Mouse (Mus musculus) forebrain, embryonic 14.5 days (tissue): Measurements from ENCODE around the gene Gm21972. TPM values are rescaled to one million over a fixed set of nuclear protein-coding genes. Genes with fewer than 3 reads are reported as not detected.

Experiments used
- ATAC-seq: fragments of 200-750 bp; cut with Nextera tagmentation; 2 replicates; pipeline ENCODE4 v1.8.0; 2017; ENCODE audit warnings: mild to moderate bottlenecking, moderate library complexity
- DNase-seq: peaks from one replicate; pipeline ENCODE4 v3.0.0-alpha.2; 2015; ENCODE audit warnings: low spot score
- H3K27ac ChIP-seq: fragments of 300-500 bp; sonication (generic); 2 replicates; pipeline ENCODE4 v1.5.1; 2014; ENCODE audit warnings: low read depth, mild to moderate bottlenecking, control low read depth, low read length, moderate library complexity
- H3K27me3 ChIP-seq: fragments of 300-500 bp; sonication (generic); replicated peaks from 2 replicates; pipeline ENCODE4 v1.6.1; 2014; ENCODE audit warnings: low read length, control low read depth, mixed read lengths; ENCODE audit not compliant: control insufficient read depth, insufficient read depth
- H3K36me3 ChIP-seq: fragments of 300-500 bp; sonication (generic); 2 replicates; pipeline ENCODE4 v1.6.1; 2014; ENCODE audit warnings: low read length, control low read depth; ENCODE audit not compliant: control insufficient read depth, insufficient read depth
- H3K4me1 ChIP-seq: fragments of 300-500 bp; sonication (generic); 2 replicates; pipeline ENCODE4 v1.6.1; 2014; ENCODE audit warnings: antibody characterized with exemption, low read length, control low read depth; ENCODE audit not compliant: control insufficient read depth, insufficient read depth
- H3K4me2 ChIP-seq: fragments of 300-500 bp; sonication (generic); 2 replicates; pipeline ENCODE4 v1.6.1; 2014; ENCODE audit warnings: mild to moderate bottlenecking, control low read depth, low read length
- H3K4me3 ChIP-seq: fragments of 300-500 bp; sonication (generic); 2 replicates; pipeline ENCODE4 v1.5.1; 2014; ENCODE audit warnings: low read depth, low read length, control low read depth
- H3K9ac ChIP-seq: fragments of 300-500 bp; sonication (generic); 2 replicates; pipeline ENCODE4 v1.6.1; 2014; ENCODE audit warnings: mild to moderate bottlenecking, low read length, control low read depth, moderate library complexity
- H3K9me3 ChIP-seq: fragments of 300-500 bp; sonication (generic); replicated peaks from 2 replicates; pipeline ENCODE4 v1.6.1; 2016; ENCODE audit warnings: low read length, control low read depth, mixed read lengths; ENCODE audit not compliant: control insufficient read depth
- WGBS: fragments of 180-500 bp; shearing (Covaris S2); extraction: QIAGEN DNeasy Blood & Tissue Kit; methylation state at CpG from one replicate; pipeline ENCODE4 v1.1.7; 2014; 5-methylcytosine and 5-hydroxymethylcytosine counted together
- polyA plus RNA-seq: library from polyadenylated mRNA; unstranded; fragments of >200 nt; fragmentation: Nextera tagmentation; extraction: Ambion mirVana; gene quantifications from 2 replicates; pipeline ENCODE4 v1.2.1, GENCODE M21; 2014

The Gm21972 gene
- polyA plus RNA-seq, 1 experiment from 2014 or later = 1.1 TPM

DNA sequence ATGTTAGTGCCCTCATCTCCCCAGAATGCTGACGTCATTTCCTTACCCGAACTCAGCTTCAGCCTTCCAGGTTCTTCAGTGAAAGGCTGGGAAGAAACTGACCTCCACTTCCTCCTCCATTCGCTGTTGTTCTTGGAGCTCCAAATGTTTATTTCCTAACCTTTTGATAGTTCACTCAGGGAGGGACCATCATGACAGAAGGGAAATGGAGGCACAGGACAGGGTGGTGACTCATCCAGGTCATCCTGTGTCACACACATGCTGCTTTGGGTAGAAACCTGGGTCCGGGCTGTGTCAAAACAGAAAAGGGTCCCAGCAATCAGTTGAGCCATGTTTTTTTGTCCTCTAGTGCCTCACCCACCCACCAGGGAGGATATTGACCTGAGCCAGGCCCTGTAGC, 9.7 kb downstream of the Gm21972 start:
- H3K27ac ChIP-seq = no peak overlapping the region
- no peak overlapping the region for H3K9ac ChIP-seq
- H3K9me3 ChIP-seq = no peaks in the 10 kb centered on the region
- 87% methylated on average over 4 of the region's 4 CpGs for WGBS
- no peaks in the 10 kb centered on the region for H3K4me1 ChIP-seq
- DNase-seq = no peak
- H3K4me3 ChIP-seq = no peak overlapping the region
- ATAC-seq = no peak
- peaks cover 33% of the 10 kb centered on the region for H3K36me3 ChIP-seq
- H3K27me3 ChIP-seq = no peaks in the 10 kb centered on the region
- no peak overlapping the region for H3K4me2 ChIP-seq

DNA sequence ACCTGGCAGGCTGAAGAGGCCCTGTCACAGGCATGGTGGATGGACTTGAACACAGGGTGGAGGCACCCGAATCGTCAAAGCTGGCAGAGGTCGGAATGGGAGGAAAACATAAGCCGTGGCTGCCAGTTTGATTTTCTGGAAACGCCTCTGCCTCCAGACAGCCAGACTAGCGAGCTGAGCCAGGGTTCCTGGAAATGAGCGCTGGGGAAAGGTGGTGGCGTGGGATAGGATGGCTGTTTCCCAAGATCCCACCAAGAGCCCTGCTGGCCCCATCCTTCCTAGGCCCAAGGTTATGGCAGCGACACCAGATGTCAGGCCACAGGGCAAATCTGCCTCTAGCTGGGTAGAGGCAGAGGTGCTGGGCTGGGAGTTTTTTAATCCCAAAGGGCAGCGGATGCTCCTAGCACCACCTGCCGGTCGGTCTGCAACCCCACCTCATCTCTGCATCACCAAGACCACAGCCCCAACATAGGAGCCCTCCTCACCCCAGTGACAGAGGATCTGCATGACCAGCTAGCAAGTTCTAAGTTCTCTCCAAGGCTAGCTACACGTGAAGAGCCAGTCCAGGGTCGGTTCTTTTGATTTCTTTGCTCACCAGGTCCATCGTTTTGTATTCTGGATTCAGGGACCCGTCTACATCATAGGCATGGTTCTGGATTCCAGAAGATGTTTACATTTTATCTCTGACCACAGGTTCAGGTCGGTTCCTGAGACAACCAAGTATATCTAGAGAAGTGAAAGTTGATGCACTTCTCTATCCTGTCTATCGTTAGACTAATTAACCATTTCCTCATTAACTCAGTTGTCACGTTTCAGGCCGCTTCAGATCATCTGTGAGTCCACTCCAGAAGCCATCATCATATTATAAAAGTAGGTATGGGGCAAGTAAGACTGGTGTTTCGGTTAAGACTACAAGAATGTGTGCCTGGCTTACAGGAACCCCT, 10.8 kb downstream of the Gm21972 start:
- Histone ChIP-seq H3K27ac (no peak overlapping the region), H3K4me3 (no peak overlapping the region), H3K9ac (no peak overlapping the region), H3K36me3 (peaks cover 22% of the 10 kb centered on the region), H3K4me1 (no peaks in the 10 kb centered on the region), H3K4me2 (no peak overlapping the region), H3K27me3 (no peaks in the 10 kb centered on the region), H3K9me3 (no peaks in the 10 kb centered on the region)
- WGBS = 76% methylated on average over 21 of the region's 21 CpGs
- no peak for ATAC-seq
- no peak for DNase-seq

DNA sequence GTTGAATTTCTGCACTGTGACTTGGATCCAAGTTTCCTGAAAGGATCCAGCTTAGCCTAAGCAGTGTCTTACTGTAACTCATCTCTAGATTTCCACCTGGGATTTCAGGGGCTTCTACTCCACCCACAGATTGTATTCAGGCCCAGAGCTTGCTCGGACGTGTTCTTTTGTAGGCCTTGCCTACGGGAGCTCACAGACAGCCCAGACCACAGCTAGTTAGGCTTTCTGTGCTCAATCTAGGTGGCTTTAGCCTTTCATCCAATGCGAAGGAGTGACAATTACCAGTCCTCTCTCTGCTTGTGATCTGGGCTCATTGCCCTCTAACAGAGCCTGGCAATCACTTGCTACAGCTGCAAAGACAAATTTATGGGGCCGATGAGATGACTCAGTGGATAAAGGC, 12.9 kb downstream of the Gm21972 start:
- WGBS = 85% methylated on average over 5 of the region's 5 CpGs
- no peak overlapping the region for H3K9ac ChIP-seq
- no peaks in the 10 kb centered on the region for H3K4me1 ChIP-seq
- H3K4me2 ChIP-seq = no peak overlapping the region
- ATAC-seq = no peak
- no peak overlapping the region for H3K4me3 ChIP-seq
- no peak overlapping the region for H3K27ac ChIP-seq
- no peak for DNase-seq
- no peaks in the 10 kb centered on the region for H3K27me3 ChIP-seq
- H3K36me3 ChIP-seq = peaks cover 7% of the 10 kb centered on the region
- no peaks in the 10 kb centered on the region for H3K9me3 ChIP-seq

DNA sequence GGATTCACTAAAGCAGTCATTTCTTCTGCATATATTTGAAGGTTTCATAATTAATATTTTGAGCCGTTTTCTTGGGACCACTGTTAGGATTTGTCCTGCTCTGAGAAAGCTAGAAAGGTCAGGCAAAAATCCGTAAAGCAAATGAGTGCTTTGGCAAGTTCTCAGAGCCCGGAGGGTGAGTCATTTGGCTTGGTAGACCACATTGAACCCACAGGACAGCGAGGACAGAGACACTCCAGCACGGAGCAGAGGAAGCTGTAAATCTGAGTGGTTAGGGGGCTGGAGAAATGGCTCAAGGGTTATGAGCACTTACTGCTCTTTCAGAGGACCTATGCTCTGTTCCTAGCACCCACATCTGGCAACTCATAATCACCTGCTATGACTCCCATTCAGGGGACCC, 14.1 kb downstream of the Gm21972 start:
- Histone ChIP-seq H3K4me1 (no peaks in the 10 kb centered on the region), H3K4me2 (no peak overlapping the region), H3K27ac (no peak overlapping the region), H3K9me3 (no peaks in the 10 kb centered on the region), H3K4me3 (no peak overlapping the region), H3K27me3 (no peaks in the 10 kb centered on the region), H3K36me3 (peaks cover 2% of the 10 kb centered on the region; the same call in 1 of the 2 replicates), H3K9ac (no peak overlapping the region)
- DNase-seq (no peak), ATAC-seq (no peak)
- WGBS = 85% methylated on average over 5 of the region's 5 CpGs

DNA sequence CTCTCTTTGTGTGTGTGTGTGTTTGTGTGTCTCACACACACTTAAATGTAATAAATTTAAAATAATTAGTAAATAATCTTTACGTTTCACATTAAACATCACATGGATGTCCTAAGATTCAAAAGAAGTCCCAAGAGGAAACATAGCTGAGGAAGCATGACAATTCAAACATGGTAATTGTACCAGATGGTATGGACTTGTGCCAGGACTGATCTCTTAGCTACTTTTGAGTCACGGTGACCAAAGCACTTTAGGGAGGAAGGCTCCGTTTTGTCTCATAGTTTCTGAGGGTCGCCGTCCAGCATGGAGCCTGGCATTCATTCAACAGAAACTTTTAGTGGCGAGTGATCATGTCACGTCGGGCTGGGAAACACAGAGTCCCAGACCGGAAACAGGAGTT, 14.7 kb downstream of the Gm21972 start:
- no peak for ATAC-seq
- Histone ChIP-seq H3K27me3 (no peaks in the 10 kb centered on the region), H3K27ac (no peak overlapping the region), H3K4me3 (no peak overlapping the region), H3K4me1 (no peaks in the 10 kb centered on the region), H3K36me3 (0 out of 2 replicates have a peak, but pooled peaks cover 2% of the 10 kb centered on the region), H3K4me2 (no peak overlapping the region), H3K9me3 (no peaks in the 10 kb centered on the region), H3K9ac (no peak overlapping the region)
- peak; percentile 2 for DNase-seq
- 86% methylated on average over 9 of the region's 9 CpGs for WGBS

DNA sequence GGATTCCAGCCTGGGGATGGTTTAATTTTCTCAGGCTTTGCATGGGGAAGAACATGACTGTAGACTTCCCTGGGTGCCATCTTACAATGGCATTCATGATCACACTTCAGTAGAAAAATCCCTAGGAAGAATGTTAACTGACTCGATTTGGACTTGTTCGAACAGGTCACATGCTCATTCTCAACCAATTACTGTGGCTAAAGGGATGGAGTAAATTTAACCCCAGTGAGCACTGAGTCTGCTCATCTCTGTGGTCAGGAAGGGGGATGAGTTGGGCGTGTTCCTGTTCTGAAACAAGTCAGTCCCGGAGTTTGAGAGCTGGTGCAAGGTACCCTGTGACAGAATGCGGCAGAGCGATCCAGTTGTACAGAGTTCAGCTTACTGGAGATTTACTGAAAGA, 17.5 kb downstream of the Gm21972 start:
- no peak for ATAC-seq
- Histone ChIP-seq H3K4me1 (peaks cover 5% of the 10 kb centered on the region; the same call in 1 of the 2 replicates), H3K27ac (no peak overlapping the region), H3K27me3 (no peaks in the 10 kb centered on the region), H3K4me3 (no peak overlapping the region), H3K9ac (no peak overlapping the region), H3K9me3 (no peaks in the 10 kb centered on the region), H3K4me2 (no peak overlapping the region), H3K36me3 (no peaks in the 10 kb centered on the region)
- DNase-seq = no peak
- WGBS = 83% methylated on average over 6 of the region's 6 CpGs

DNA sequence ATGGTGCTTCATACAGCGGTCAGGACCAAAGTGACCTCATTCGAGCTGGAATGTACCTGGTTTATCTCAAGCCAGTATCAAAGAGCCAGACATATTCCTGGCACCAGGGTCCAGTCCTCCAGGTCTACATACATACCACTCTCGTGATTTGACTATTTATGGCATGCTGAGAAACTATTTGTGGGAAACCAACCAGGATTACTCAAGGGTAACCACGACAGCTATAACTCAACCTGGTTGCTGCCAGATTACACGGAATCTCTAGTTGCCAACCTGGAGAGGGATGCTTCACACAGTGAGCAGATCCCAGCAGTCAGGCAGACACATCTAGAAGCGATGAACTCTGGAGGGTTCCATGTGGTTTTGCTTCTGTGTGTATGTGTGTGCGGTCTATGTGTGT, 17.9 kb downstream of the Gm21972 start:
- 91% methylated on average over 7 of the region's 7 CpGs for WGBS
- H3K4me1 ChIP-seq = peaks cover 5% of the 10 kb centered on the region; the same call in 1 of the 2 replicates
- H3K36me3 ChIP-seq = no peaks in the 10 kb centered on the region
- no peak overlapping the region for H3K4me2 ChIP-seq
- no peak for ATAC-seq
- no peaks in the 10 kb centered on the region for H3K9me3 ChIP-seq
- H3K27me3 ChIP-seq = no peaks in the 10 kb centered on the region
- no peak for DNase-seq
- H3K9ac ChIP-seq = no peak overlapping the region
- no peak overlapping the region for H3K27ac ChIP-seq
- H3K4me3 ChIP-seq = no peak overlapping the region

DNA sequence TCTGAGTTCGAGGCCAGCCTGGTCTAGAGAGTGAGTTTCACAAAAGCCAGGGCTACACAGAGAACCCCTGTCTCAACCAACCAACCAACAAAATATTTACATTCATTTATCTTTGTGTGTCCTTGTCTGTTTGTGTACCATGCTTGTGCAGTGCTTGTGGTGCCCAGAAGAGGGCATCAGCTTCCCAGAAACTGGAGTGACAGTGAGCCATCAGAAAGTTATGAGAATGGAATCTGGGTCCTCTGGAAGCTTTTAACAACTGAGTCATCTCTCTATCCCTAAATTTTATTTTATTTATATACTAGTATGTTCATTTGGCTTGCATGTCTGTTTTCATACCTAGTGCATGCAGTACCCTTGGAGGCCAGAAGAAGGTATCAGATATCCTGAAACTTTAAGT, 19.2 kb downstream of the Gm21972 start:
- Histone ChIP-seq H3K4me2 (no peak overlapping the region), H3K4me1 (peaks cover 5% of the 10 kb centered on the region; the same call in 1 of the 2 replicates), H3K36me3 (0 out of 2 replicates have a peak, but pooled peaks cover under 1% of the 10 kb centered on the region), H3K9me3 (no peaks in the 10 kb centered on the region), H3K9ac (no peak overlapping the region), H3K4me3 (no peak overlapping the region), H3K27me3 (no peaks in the 10 kb centered on the region), H3K27ac (no peak overlapping the region)
- ATAC-seq (no peak), DNase-seq (no peak)
- 93% methylated on average over 1 of the region's 1 CpGs for WGBS
